In the genomic region with DNA sequence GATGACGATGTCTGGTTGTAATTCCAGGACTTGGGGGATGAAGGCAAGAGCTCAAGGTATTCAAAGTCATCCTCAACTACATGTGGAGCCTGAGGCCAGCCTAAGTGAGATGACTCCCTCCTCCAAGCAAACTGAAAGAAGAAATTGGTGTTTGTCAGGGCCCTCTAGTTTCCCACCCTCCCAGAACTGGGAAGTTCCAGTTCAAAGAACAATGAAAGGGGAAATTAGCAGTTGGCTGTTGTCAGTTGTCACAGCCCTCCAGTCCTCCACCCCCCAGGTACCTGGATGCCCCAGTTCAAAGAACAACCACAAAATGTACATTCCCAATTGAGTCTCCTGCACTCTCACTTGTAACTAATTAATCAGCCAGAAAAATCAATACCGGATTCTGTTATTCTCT, we compare ENCODE assay signal across 27 mouse cellular contexts. TPM values are rescaled to one million over a fixed set of nuclear protein-coding genes. Genes with fewer than 3 reads are reported as not detected.
DNase-seq lines count a peak whose midpoint lies in the region; TF ChIP-seq lines count a peak whose summit lies in the region.
"Had no signal": no experiment of that assay in that cellular context is flagged by ENCODE, and none has a peak within 500 bp of the region (broad histone marks: within the 10 kb centered on the region; RNA-seq: fewer than 3 reads in every experiment).

No protein-coding gene starts in this region.

- H3K36me3 ChIP-seq in liver, adult 2 months (ENCODE audit: control insufficient read depth, insufficient read depth, low read length): peaks cover 4% of the 10 kb centered on the region
- no peaks in the 10 kb centered on the region for H3K36me3 ChIP-seq in ES-E14 (ENCODE audit: control insufficient read depth, insufficient read depth, low read length, poor library complexity, severe bottlenecking)
- H3K36me3 ChIP-seq: embryonic facial prominence, embryonic 13.5 days; embryonic facial prominence, embryonic 15.5 days; forebrain, embryonic 10.5 days; forebrain, embryonic 12.5 days had no signal

- H3K4me1 ChIP-seq in liver, adult 2 months (ENCODE audit: control insufficient read depth, insufficient read depth, low read length): peaks cover 6% of the 10 kb centered on the region; the same call in 1 of the 2 replicates
- H3K4me1 ChIP-seq in ES-E14 (ENCODE audit: control insufficient read depth in 2 of 2, insufficient read depth in 2 of 2, low read length in 2 of 2, poor library complexity in 1 of 2): peaks cover 2 to 3% of the 10 kb centered on the region in 2 experiments; a peak in 2 of 4 replicates
- H3K4me1 ChIP-seq: embryonic facial prominence, embryonic 13.5 days; embryonic facial prominence, embryonic 15.5 days; forebrain, embryonic 10.5 days; forebrain, embryonic 12.5 days had no signal

- no peaks in the 10 kb centered on the region for H3K9me3 ChIP-seq in ES-E14 (ENCODE audit: control insufficient read depth, insufficient read depth, low read depth, low read length)
- H3K9me3 ChIP-seq: embryonic facial prominence, embryonic 13.5 days; embryonic facial prominence, embryonic 15.5 days; forebrain, embryonic 10.5 days; forebrain, embryonic 12.5 days had no signal

- no peak overlapping the region for H3K4me3 ChIP-seq in liver, adult 2 months (ENCODE audit: insufficient read depth, low read depth, low read length)
- no peak overlapping the region for H3K4me3 ChIP-seq in ES-E14 (ENCODE audit: insufficient read depth in 1 of 2, low read depth in 1 of 2, low read length in 2 of 2, poor library complexity in 1 of 2, severe bottlenecking in 1 of 2)
- H3K4me3 ChIP-seq: embryonic facial prominence, embryonic 13.5 days; embryonic facial prominence, embryonic 15.5 days; erythroblast, embryonic 14.5 days; forebrain, embryonic 10.5 days; forebrain, embryonic 12.5 days had no signal

- WGBS in liver, adult 2 months: 57% methylated on average over 2 of the region's 2 CpGs

- no peak for TF ChIP-seq CTCF in liver, adult 2 months (IDR thresholded peaks at IDR 0.05; ENCODE audit: low read depth, low read length)

- no peak overlapping the region for H3K9ac ChIP-seq in liver, adult 2 months (ENCODE audit: low read depth, low read length)
- H3K9ac ChIP-seq in ES-E14 (ENCODE audit: insufficient read depth, low read depth, low read length, poor library complexity, severe bottlenecking): no peak overlapping the region
- H3K9ac ChIP-seq: embryonic facial prominence, embryonic 13.5 days; embryonic facial prominence, embryonic 15.5 days; forebrain, embryonic 12.5 days had no signal

- DNase-seq in liver, adult 2 months (ENCODE audit: extremely low read depth, low read depth, low spot score): peak; percentile 50
- DNase-seq in liver: no peak
- DNase-seq in ES-E14 (ENCODE audit: low read depth, low spot score): peak; percentile 47
- DNase-seq in layer of hippocampus, adult 8-10 months (ENCODE audit: low spot score in 2 of 2): no peak
- DNase-seq in ovary, postnatal 14 days (ENCODE audit: low spot score): no peak
- DNase-seq: adrenal gland, adult 8-10 months; adrenal gland, postnatal 14 days; adrenal gland, postnatal 36 days; cerebellum, adult 11-12 months; cerebellum, adult 2 months; cerebellum, adult 9-10 months; cerebellum, postnatal 10 days; cerebellum, postnatal 25 days had no signal

- TF ChIP-seq POLR2A in liver, adult 2 months (IDR thresholded peaks at IDR 0.05; ENCODE audit: extremely low read depth, insufficient read depth, low read length): no peak

- no peaks in the 10 kb centered on the region for H3K27me3 ChIP-seq in liver, adult 2 months (ENCODE audit: control insufficient read depth, insufficient read depth, low read length)
- H3K27me3 ChIP-seq: embryonic facial prominence, embryonic 13.5 days; embryonic facial prominence, embryonic 15.5 days; forebrain, embryonic 12.5 days had no signal

- no peaks in the 10 kb centered on the region for H3K79me2 ChIP-seq in liver, adult 2 months (ENCODE audit: control insufficient read depth, insufficient read depth, low read length)

- 0 out of 2 replicates have a peak overlapping the region, but pooled peaks have one; percentile 20 for H3K27ac ChIP-seq in liver, adult 2 months (replicated peaks; ENCODE audit: insufficient read depth, low read depth, low read length)
- H3K27ac ChIP-seq in ES-E14 (ENCODE audit: insufficient read depth, low read depth, low read length, poor library complexity, severe bottlenecking): no peak overlapping the region
- H3K27ac ChIP-seq: embryonic facial prominence, embryonic 13.5 days; embryonic facial prominence, embryonic 15.5 days; forebrain, embryonic 10.5 days; forebrain, embryonic 12.5 days had no signal

- in situ Hi-C loops in ES-E14 (cut with MboI; ENCODE audit: low sequenced_read_pairs in 2 of 2, unreplicated experiment in 2 of 2): no loop called here

TF ChIP-seq in ES-E14, 5 proteins besides CTCF, POLR2A, EP300 and RAD21:
- TF ChIP-seq HCFC1 (IDR thresholded peaks at IDR 0.05; ENCODE audit: borderline replicate concordance, insufficient read depth, low read length): no peak
- no peak for TF ChIP-seq CHD2 (IDR thresholded peaks at IDR 0.05; ENCODE audit: low read depth, low read length)
- no peak for TF ChIP-seq ZNF384 (IDR thresholded peaks at IDR 0.05; ENCODE audit: low read depth, low read length)
- no peak for TF ChIP-seq ZC3H11A (IDR thresholded peaks at IDR 0.05; ENCODE audit: borderline replicate concordance, low read depth, low read length)
- no peak for TF ChIP-seq MAFK (IDR thresholded peaks at IDR 0.05; ENCODE audit: insufficient read depth, low read depth, low read length)

RNA-seq across cellular contexts. Expression of a gene that starts 9.1 kb away (rescaled TPM):
- total RNA-seq in liver, adult 2 months (2014; rRNA removed): 4,448 and 10,515 TPM in 2 replicates
- polyA plus RNA-seq in liver, adult 2 months (2012; rRNA removed): 1,879 and 1,952 TPM in 2 replicates
- not detected in 2 replicates for total RNA-seq in ES-E14 (2012; rRNA removed)
- not detected for total RNA-seq in layer of hippocampus, adult 8-10 months (2022)
- total RNA-seq: adrenal gland, adult 18-20 months; MEL had no signal
- polyA plus RNA-seq: activated CD4-positive, CD25-positive, alpha-beta regulatory T cell, adult 4 months; C2C12; cerebellum, adult 2 months; cortical plate, adult 2 months; embryonic facial prominence, embryonic 11.5 days; embryonic facial prominence, embryonic 13.5 days; forebrain, embryonic 10.5 days; forebrain, embryonic 12.5 days; forebrain, embryonic 14.5 days; forebrain, embryonic 16.5 days; frontal cortex, adult 2 months had no signal

Comparison
In these comparisons a context has a peak if more than half of its experiments do, and no peak if none do; other contexts are left out.
1. DNase-seq: peak in liver, adult 2 months (single experiment) and ES-E14 (single experiment); none in liver (single experiment), layer of hippocampus, adult 8-10 months (0 of 2) and ovary, postnatal 14 days (single experiment).
2. RNA of a gene that starts 9.1 kb away (total RNA-seq): 4,448 to 10,515 TPM in liver, adult 2 months; not detected in ES-E14 and not detected in layer of hippocampus, adult 8-10 months; every median in the first group is over 1,000 times any median in the second.